Mouse (Mus musculus): Measurements from ENCODE around the gene Drd5.

- TF ChIP-seq GATA1 (IDR thresholded peaks at IDR 0.05; ENCODE audit: borderline replicate concordance, low read length), result no peak
- TF ChIP-seq FLI1 (IDR thresholded peaks at IDR 0.05; ENCODE audit: low read length), result no peak
Measured at GRCm38 (mm10) chr5:38275771-38276170, 43.4 kb upstream of the Drd5 start, which contains the start of gene Otop1.
